Mouse (Mus musculus): Measurements from ENCODE around the gene Smg9.
A peak's percentile ranks its signal among the peaks of the same experiment; 100 is the strongest.

Gene Smg9

GRCm38 (mm10) chr7:24399256-24400081 is at the start of gene Smg9:
Gene Smg9, plus strand, starts transcription at chr7:24399619.
- peak; percentile 97 for DNase-seq

- no peak for DNase-seq
Observed at GRCm38 (mm10) chr7:24355646-24356045, 43.8 kb upstream of the Smg9 start.

DNA sequence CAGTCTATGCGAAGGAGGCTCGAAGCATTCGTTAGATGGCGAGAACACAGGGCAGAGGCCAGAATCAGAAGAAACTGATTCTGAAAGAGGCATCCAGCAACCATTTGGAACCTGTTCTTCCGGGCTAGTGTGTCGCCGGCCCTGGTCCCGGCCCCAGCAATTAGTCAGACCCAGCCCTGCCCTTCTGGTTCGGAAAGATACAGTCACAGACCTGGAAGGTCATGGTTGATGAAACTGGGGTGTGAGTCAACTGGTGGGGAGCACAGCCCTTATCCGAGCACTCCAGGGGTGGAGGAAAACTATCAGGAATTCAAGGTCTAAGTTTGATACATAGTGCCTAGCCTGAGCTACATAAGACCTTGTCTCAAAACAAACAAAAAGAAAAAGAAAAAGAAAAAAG is 43.3 kb upstream of the Smg9 start:
- DNase-seq: no peak

- DNase-seq: no peak
Observed at GRCm38 (mm10) chr7:24357899-24358298, 41.5 kb upstream of the Smg9 start.

DNA sequence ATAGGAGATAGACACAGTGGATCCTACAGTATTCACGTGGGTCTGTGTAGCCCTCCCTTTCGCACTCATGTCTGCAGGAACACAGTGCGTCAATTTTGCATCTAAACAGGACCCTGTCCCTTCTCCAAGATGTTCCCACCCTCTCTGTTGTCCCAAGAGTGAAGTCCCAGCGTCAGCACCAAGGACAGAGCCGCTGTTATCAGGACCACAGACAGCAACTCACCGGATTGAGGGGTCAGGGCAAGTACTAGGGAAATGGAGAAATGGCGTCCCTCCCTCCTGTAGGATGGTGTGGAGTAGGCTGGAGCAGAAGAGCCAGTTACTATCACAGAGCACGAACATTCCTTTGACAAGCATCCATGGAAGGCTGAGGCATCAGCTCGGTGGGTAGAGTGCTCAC is 40.1 kb upstream of the Smg9 start:
- no peak for DNase-seq

DNA sequence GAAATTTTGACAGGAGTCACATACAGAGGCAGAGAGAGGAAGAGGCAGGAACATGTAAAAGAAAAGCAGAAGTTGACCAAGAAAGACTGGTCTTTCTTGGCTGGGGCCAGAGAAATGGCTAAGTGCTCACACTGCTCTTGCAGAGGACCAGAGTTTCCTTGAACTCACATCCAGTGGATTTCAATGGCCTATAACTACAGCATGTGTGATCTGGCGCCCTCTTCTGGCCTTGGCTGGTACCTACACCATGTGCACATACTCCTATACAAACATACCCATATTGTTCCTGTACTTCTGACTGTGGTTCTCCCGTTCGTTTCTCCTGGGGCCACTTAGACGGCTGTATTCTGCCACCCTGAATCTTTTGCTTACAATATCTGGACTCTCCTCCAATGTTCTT is 38.4 kb upstream of the Smg9 start:
- no peak for DNase-seq

GRCm38 (mm10) chr7:24363228-24363627 is 36.2 kb upstream of the Smg9 start:
- peak; percentile 74 for DNase-seq

DNA sequence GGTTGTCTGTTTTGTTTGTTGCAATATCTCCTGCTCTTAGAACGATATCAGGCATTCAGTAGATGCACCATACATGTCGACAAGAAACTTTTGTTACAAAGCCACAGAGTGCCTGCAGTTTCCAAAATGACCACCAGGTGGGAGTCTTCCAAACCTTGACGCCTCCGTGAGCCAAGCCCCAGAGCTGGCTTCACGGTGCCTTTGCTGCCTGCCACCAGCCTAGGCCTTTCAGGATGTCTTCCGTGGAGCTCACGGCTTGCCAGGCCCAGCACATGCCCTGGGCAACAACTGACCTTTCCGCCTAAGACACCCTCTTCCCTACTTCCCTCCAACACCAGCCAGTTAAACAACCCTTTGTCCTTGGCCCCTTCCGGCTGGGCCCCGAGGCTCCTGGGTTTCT is 34.6 kb upstream of the Smg9 start:
- peak; percentile 93 for DNase-seq

- DNase-seq: no peak
Observed at GRCm38 (mm10) chr7:24365258-24366014, 34.0 kb upstream of the Smg9 start.

GRCm38 (mm10) chr7:24366716-24367632 is 32.4 kb upstream of the Smg9 start:
- no peak for DNase-seq

- DNase-seq: no peak
Observed at GRCm38 (mm10) chr7:24368226-24368625, 31.2 kb upstream of the Smg9 start.

DNA sequence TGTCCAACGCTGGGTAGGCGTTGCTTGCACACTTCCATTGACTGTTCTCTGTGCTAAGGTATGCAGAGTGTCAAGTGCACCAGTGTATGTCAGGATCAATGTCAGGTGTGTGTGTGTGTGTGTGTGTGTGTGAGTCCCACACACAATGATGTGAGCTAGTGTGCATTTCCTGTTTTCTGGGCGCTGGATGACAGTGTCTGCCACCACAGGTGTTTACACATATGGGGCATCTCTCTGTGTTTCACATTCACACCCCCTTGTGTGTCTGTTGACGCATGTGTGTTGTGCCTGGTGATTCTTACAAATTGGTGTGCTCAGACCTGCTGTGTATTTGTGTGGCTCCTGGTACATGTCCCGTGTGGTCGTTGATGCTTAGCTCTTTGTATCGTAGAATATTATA is 30.5 kb upstream of the Smg9 start:
- DNase-seq: peak; percentile 46

DNA sequence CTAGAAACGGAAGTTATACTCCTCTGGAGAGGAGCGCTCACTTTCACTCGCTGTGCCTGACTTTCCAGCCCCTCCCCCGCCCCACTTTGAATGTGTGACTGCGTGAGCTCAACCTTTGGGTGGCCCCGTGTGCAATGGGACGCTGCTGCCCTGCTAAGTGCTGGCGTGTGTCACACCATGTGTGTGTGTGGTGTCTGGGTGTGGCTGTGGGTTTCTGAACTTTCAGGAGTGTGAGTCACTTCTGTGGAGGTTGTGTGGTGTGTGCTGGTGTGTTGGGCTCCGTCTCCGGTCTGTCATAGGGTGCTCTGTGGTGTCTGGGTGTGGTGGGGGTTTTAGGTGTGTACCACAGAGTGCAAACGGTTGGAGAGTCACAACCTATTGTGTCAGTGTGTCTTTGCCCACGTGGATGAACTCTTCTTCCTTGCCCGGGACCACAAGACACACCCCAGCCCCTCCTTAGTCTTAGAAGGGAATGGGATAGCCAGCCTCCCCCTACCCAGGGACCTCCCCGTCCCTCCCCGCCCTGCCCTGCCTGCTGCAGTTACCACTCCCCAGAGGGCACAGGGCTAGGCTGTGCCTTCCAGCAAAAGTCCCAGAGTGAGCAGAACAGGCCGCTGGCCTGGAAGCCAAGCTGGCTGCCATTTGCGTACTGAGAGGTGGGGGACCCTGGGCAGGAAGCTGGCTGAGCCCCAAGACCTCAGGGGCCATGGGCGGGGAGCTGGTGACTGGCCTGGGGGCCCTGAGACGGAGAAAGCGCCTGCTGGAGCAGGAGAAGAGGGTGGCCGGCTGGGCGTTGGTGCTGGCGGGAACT is 29.5 kb upstream of the Smg9 start, which contains the start of gene Kcnn4:
Kcnn4 (plus strand) TSS at position 533 of the 811 bp plus-strand sequence.
- peak; percentile 81 for DNase-seq

DNA sequence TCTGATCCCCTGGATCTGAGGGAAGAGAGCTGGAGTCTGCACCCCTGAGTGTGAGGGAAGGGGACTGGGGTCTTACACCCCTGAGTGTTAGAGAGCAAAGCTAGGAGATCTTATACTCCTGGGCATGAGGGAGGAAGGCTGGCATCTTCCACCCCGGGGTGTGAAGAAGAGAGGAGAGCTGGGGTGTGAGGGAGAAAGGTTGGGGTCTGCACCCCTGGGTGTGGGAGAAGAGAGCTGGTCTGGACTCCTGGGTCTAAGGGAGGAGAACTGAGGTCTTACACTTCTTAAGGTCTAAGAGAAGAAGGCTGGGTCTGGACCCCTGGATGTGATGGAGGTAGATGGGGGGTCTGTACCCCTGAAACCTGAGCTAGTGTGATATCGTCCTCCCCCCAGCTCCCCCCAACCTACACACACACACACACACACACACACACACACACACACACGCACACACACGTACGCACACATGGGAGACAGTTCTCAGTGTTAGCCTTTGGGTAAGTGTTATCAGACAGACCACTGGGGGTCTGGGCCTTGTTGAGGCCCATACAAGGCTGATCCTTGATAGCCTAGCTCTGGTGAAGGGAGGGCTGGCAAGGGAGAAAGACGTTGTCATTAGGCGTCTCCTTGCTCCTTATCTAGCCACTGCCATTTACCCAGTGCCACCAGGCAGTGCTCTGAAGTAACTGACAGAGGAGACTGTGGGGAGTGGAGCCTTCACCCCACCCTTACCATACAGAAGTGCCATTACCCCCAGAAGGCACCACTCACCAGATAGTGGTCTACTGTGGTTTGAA is 28.2 kb upstream of the Smg9 start:
- DNase-seq: peak; percentile 68

- peak; percentile 46 for DNase-seq
Observed at GRCm38 (mm10) chr7:24371809-24372145, 27.6 kb upstream of the Smg9 start.

DNA sequence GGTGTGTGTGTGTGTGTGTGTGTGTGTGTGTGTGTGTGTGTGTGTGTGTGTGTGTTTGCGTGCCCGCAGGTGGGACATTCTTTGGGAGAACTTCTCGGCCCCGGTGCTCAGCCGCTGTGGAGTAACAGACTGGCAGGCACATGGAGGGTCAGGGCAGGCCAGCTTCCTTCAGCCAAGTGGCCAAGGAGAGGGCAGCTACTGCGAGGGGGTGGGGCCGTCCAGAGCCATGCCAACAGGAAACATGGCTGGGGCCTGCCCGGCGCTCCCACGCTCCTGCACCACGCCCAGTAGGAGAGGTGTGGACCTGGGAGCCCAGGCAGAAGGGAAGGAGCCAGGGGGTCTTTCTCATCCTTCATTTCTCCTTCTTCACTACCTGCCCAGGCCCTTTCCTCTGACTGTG is 27.1 kb upstream of the Smg9 start:
- DNase-seq: peak; percentile 48

DNA sequence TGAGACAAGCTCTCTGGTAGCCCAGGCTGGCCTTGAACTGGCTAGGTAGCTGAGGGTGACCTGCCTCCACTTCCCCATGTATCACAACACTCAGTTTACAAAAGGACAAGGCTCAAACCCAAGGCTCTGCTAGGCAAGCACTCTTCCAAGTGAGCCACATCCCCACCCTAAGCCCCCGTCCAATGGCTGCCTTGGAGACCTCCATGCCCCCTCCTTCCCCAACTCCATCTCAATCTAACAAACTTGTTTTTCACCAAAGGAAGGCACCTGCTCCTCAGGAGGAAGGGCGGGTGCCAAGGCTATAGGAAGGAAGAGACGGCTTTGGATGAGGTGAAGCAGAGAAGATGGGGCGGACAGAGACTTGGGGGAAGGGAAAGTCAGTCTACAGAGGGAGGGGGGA is 26.6 kb upstream of the Smg9 start:
- DNase-seq: peak; percentile 73

- peak; percentile 92 for DNase-seq
Observed at GRCm38 (mm10) chr7:24373538-24374379, 25.7 kb upstream of the Smg9 start.

GRCm38 (mm10) chr7:24376456-24376855 is 23.0 kb upstream of the Smg9 start:
- no peak for DNase-seq

GRCm38 (mm10) chr7:24377091-24377865 is 22.1 kb upstream of the Smg9 start:
- peak; percentile 87 for DNase-seq
